ENCODE assay signal across 1 mouse cellular context in genomic region chr6:145089373-145089772, GRCm38 (mm10).
TF ChIP-seq lines count a peak whose summit lies in the region.

No protein-coding gene starts in this region.

TF ChIP-seq in MEL, 35 proteins besides CTCF, POLR2A, EP300 and RAD21:
- TF ChIP-seq MEF2A (IDR thresholded peaks at IDR 0.05; ENCODE audit: extremely low read depth, insufficient replicate concordance, low read depth, low read length, poor library complexity, severe bottlenecking) (no peak), RCOR1 (IDR thresholded peaks at IDR 0.05; ENCODE audit: low read depth, low read length) (0 out of 2 replicates have a peak, but pooled peaks have one; percentile 27), MAZ (IDR thresholded peaks at IDR 0.05; ENCODE audit: low read depth, low read length) (no peak), TCF12 (IDR thresholded peaks at IDR 0.05; ENCODE audit: low read depth, low read length) (peak; percentile 40; the same call in 1 of the 2 replicates), GATA1 (IDR thresholded peaks at IDR 0.05; ENCODE audit: low read depth, low read length) (peak; percentile 35; the same call in 1 of the 2 replicates), ETS1 (IDR thresholded peaks at IDR 0.05; ENCODE audit: low read depth, low read length) (peak; percentile 74), TAL1 (IDR thresholded peaks at IDR 0.05; ENCODE audit: low read length) (peak; percentile 77), TBP (IDR thresholded peaks at IDR 0.05; ENCODE audit: low read depth, low read length) (no peak), MXI1 (IDR thresholded peaks at IDR 0.05; ENCODE audit: low read depth, low read length) (no peak), SMC3 (IDR thresholded peaks at IDR 0.05; ENCODE audit: low read depth, low read length) (0 out of 2 replicates have a peak, but pooled peaks have one; percentile 16), MAX (IDR thresholded peaks at IDR 0.05; ENCODE audit: low read length) (no peak)
